Mouse (Mus musculus) brain, embryonic 14.5 days (tissue): ENCODE measurements around the gene Trpm4.

Source experiments
- CTCF ChIP-seq: fragments of 200-500 bp; IDR thresholded peaks from 2 replicates; pipeline ENCODE4 v1.5.1; 2012; ENCODE audit warnings: inconsistent platforms, mild to moderate bottlenecking, moderate library complexity, borderline replicate concordance; ENCODE audit not compliant: insufficient read depth, insufficient read length; ENCODE audit errors: extremely low read depth
- POLR2A ChIP-seq: fragments of 200-500 bp; IDR thresholded peaks from 2 replicates; pipeline ENCODE4 v1.6.1; 2012; ENCODE audit warnings: mild to moderate bottlenecking, inconsistent platforms, borderline replicate concordance; ENCODE audit not compliant: poor library complexity, insufficient read depth, insufficient read length, severe bottlenecking; ENCODE audit errors: extremely low read depth

GRCm38 (mm10) chr7:45367020-45367880 is 33.7 kb upstream of the Trpm4 start:
- TF ChIP-seq POLR2A (0 out of 2 replicates have a peak, but pooled peaks have one; percentile 13), CTCF (peak; percentile 79)
